Mouse (Mus musculus) right cerebral cortex, adult 18-20 months (tissue): ENCODE data around the gene Atxn7l1.

Source experiments
- DNase-seq: peaks from one replicate; pipeline ENCODE4 v3.0.0; 2022; ENCODE audit warnings: mixed read lengths

The Atxn7l1 gene

GRCm38 (mm10) chr12:33390844-33391560 lies 243.5 kb downstream of the Atxn7l1 start:
- DNase-seq: no peak

GRCm38 (mm10) chr12:33394804-33395623 lies 247.5 kb downstream of the Atxn7l1 start, which contains the start of gene Efcab10:
Gene Efcab10 (plus strand): TSS chr12:33394854.
- peak; percentile 67 for DNase-seq

DNA sequence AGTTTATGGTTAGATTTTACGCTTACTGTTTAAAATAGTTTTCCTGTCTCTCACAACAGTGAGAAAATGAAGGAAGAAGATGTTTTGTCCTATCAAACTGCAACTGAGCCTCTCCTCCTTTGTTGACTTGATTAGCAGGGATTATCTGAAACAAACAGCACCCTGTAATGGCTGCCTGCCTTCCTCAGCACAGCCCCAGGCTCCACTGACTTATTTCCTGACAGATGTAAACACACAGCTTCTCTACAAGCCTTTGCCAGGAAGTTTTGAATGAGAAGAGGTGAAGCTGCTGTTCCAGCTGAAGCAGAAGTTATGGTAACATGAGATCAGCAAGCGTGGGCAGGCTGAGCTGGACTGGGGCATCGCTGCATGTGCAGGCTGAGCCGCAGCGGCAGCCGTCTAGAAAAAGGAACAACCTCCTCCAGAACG lies 255.8 kb downstream of the Atxn7l1 start:
- DNase-seq: peak; percentile 49

DNA sequence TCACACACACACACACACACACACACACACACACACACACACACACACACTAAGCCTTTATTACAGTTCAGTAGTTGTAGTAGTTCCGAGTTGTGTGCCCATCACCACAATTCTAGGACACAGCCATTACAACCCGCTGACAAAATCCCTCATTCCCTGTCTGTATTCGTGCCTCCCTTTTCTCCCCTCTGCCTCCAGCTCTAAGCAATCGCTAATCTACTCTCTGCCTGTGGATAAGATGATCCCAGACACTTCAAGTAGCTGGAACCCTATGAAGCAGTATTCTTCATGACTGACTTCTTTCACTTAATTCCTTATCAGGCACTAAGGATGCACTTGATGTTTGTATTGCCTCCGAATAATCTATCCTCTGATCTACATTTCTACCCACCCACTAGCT lies 257.5 kb downstream of the Atxn7l1 start:
- no peak for DNase-seq

DNA sequence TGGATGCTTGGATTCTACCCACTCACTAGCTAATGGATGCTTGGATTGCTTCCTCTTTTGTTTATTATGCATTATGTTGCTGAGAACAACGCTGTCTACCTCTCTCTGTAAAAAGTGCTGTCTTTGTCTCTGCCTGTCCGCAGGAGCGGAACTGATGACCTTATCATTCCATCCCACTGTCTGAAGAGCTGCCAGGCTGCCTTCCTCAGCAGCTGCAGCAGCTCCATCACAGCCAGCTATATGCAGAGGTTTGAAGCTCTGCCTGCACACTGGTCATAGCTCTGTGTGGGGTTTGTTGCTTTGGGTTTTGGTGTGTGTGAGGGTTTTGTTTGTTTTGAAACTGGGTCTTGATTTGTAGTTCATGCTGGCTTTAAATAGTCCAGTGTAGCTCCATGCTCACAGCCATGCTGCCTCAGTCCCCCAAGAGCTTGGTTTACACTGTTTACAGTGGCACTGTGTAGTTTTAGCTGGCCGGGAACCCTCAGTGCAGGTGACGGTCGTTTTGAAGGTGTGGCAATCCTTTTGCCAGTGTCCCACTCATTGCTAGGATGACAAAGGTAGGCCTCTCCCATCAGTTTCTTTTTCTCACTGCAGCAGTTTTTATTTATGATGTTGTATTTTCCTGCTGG lies 258.0 kb downstream of the Atxn7l1 start:
- DNase-seq: peak; percentile 18

GRCm38 (mm10) chr12:33411580-33412151 lies 264.2 kb downstream of the Atxn7l1 start:
- no peak for DNase-seq
